Mouse (Mus musculus) kidney, adult 2 months (tissue): Measurements from ENCODE around the gene Cnot2.

Source experiments
- CTCF ChIP-seq: fragments of 200-500 bp; conservative IDR thresholded peaks from 2 replicates; pipeline ENCODE4 v1.5.1; 2011; ENCODE audit warnings: low read depth, mild to moderate bottlenecking, control low read depth, low read length, moderate library complexity, mixed read lengths; ENCODE audit not compliant: insufficient read depth, insufficient read length
- POLR2A ChIP-seq: fragments of 200-500 bp; IDR thresholded peaks from one replicate; pipeline ENCODE4 v1.6.1; 2011; ENCODE audit warnings: low read depth, low read length, control low read depth

- no peak for TF ChIP-seq CTCF
- no peak for TF ChIP-seq POLR2A
Measured at GRCm38 (mm10) chr10:116577181-116577580, 4.1 kb downstream of the Cnot2 start.
